Mouse (Mus musculus) granulocyte monocyte progenitor cell, adult 5-6 weeks (primary cell): Measurements from ENCODE around the gene Ankrd13b. TPM values are rescaled to one million over a fixed set of nuclear protein-coding genes. Genes with fewer than 3 reads are reported as not detected.
A peak's percentile ranks its signal among the peaks of the same experiment; 100 is the strongest.
"Not testable (repeated sequence)": the region's sequence is repeated elsewhere in the genome, so short reads cannot be mapped to it uniquely, and the experiment has no call there.

Source experiments
- ATAC-seq: replicated peaks from 2 replicates; pipeline ENCODE4 v1.8.0; 2016; ENCODE audit warnings: mild to moderate bottlenecking, moderate TSS enrichment, inconsistent platforms; ENCODE audit not compliant: poor library complexity, severe bottlenecking
- total RNA-seq, 2 experiments: library from RNA; stranded (forward) in 1 of 2; stranded (reverse) in 1 of 2; fragments of 200-712, 200-1000 nt in 1 of 2; fragments of >200 nt in 1 of 2; fragmentation: Nextera tagmentation in 1 of 2; gene quantifications; 2 replicates each; pipeline ENCODE4 v1.2.3; 2014 to 2017

Ankrd13b gene
- total RNA-seq (2014; fragmentation: Nextera tagmentation) (14.9 and 20.0 TPM in 2 replicates), total RNA-seq (2017) (3.1 and 4.8 TPM in 2 replicates)

GRCm38 (mm10) chr11:77489591-77490235, at the start of gene Ankrd13b:
Gene Ankrd13b, minus strand, starts transcription at chr11:77489678.
- ATAC-seq: no peak

GRCm38 (mm10) chr11:77532202-77532846, 42.8 kb upstream of the Ankrd13b start:
- ATAC-seq: no peak

- no peak for ATAC-seq
Observed at GRCm38 (mm10) chr11:77530862-77531261, 41.4 kb upstream of the Ankrd13b start.

- no peak for ATAC-seq
Observed at GRCm38 (mm10) chr11:77529644-77530043, 40.2 kb upstream of the Ankrd13b start.

GRCm38 (mm10) chr11:77528420-77528819, 38.9 kb upstream of the Ankrd13b start:
- not testable (repeated sequence) for ATAC-seq

GRCm38 (mm10) chr11:77525804-77526486, 36.5 kb upstream of the Ankrd13b start:
- peak; percentile 50; the same call in 1 of the 2 replicates for ATAC-seq

- ATAC-seq: peak; percentile 81
Observed at GRCm38 (mm10) chr11:77520601-77521529, 31.4 kb upstream of the Ankrd13b start.

GRCm38 (mm10) chr11:77519043-77519442, 29.6 kb upstream of the Ankrd13b start, which contains the start of gene Gm10392:
Gene Gm10392, minus strand, starts transcription at chr11:77519198.
- ATAC-seq: peak; percentile 52

- no peak for ATAC-seq
Observed at GRCm38 (mm10) chr11:77518051-77518798, 28.7 kb upstream of the Ankrd13b start.

- ATAC-seq: no peak
Observed at GRCm38 (mm10) chr11:77516553-77517425, 27.3 kb upstream of the Ankrd13b start.

GRCm38 (mm10) chr11:77515637-77516552, 26.4 kb upstream of the Ankrd13b start, which contains the start of gene Trp53i13:
Gene Trp53i13, minus strand, starts transcription at chr11:77515980.
- ATAC-seq: 0 out of 2 replicates have a peak, but pooled peaks have one; percentile 2

- peak; percentile 58 for ATAC-seq
Observed at GRCm38 (mm10) chr11:77514832-77515636, 25.6 kb upstream of the Ankrd13b start, which contains the start of gene Abhd15. Gene Abhd15, plus strand, starts transcription at chr11:77515121.

- ATAC-seq: no peak
Observed at GRCm38 (mm10) chr11:77514281-77514831, 24.9 kb upstream of the Ankrd13b start.

- ATAC-seq: no peak
Observed at GRCm38 (mm10) chr11:77513811-77514170, 24.3 kb upstream of the Ankrd13b start.

- ATAC-seq: peak; percentile 47
Observed at GRCm38 (mm10) chr11:77512891-77513810, 23.7 kb upstream of the Ankrd13b start.
